Mouse (Mus musculus): ENCODE measurements around the gene Tgm4.

The Tgm4 gene

GRCm38 (mm10) chr9:123107186-123107585 lies 72.7 kb downstream of the Tgm4 start:
- no peak for DNase-seq (ENCODE audit: low read depth)

- DNase-seq (ENCODE audit: low read depth) = no peak
These were observed 74.7 kb downstream of the Tgm4 start for GRCm38 (mm10) chr9:123109188-123109587.

- peak; percentile 22 for DNase-seq (ENCODE audit: low read depth)
These were observed 77.3 kb downstream of the Tgm4 start for GRCm38 (mm10) chr9:123111751-123112221.

- DNase-seq (ENCODE audit: low read depth) = peak; percentile 74
These were observed 78.4 kb downstream of the Tgm4 start, which contains the start of the genes Zdhhc3 and Exosc7 for GRCm38 (mm10) chr9:123112805-123113521. TSS of gene Zdhhc3 (minus strand) at chr9:123113205. TSS of gene Exosc7 (plus strand) at chr9:123113215.

GRCm38 (mm10) chr9:123113931-123114330 lies 79.4 kb downstream of the Tgm4 start:
- peak; percentile 11 for DNase-seq (ENCODE audit: low read depth)

GRCm38 (mm10) chr9:123115566-123115965 lies 81.0 kb downstream of the Tgm4 start:
- no peak for DNase-seq (ENCODE audit: low read depth)
